Mouse (Mus musculus): Measurements from ENCODE around the gene Mrpl49.

The Mrpl49 gene

GRCm38 (mm10) chr19:6037695-6038094 lies 19.9 kb downstream of the Mrpl49 start:
- DNase-seq (ENCODE audit: low spot score): no peak

DNA sequence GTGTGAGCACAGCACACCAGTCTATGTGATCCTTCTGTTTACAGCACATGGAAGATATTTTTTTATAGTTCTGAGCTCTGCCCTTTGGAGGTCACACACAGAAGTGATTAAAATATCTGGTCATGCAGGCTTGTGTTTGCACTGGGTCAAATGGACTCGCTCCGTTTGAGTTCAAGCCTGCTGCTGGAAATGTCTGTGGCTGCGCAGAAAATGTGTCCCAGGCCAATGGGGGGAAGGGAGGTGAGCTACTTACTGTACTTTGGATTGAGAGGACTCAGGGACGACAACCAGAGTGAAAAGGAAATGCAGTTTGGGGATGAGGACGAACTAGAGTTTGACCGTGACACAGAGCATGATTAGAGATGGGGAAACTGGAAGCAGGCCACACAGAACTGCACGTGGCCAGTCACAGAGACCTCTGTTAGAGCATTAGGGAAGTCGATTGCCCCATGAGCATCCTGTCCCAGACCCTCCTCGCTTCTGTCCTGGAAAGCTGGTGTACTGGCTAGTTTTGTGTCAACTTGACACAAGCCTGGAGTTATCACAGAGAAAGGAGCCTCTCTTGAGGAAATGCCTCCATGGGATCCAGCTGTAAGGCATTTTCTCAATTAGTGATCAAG lies 21.5 kb downstream of the Mrpl49 start:
- no peak for DNase-seq (ENCODE audit: low spot score)

DNA sequence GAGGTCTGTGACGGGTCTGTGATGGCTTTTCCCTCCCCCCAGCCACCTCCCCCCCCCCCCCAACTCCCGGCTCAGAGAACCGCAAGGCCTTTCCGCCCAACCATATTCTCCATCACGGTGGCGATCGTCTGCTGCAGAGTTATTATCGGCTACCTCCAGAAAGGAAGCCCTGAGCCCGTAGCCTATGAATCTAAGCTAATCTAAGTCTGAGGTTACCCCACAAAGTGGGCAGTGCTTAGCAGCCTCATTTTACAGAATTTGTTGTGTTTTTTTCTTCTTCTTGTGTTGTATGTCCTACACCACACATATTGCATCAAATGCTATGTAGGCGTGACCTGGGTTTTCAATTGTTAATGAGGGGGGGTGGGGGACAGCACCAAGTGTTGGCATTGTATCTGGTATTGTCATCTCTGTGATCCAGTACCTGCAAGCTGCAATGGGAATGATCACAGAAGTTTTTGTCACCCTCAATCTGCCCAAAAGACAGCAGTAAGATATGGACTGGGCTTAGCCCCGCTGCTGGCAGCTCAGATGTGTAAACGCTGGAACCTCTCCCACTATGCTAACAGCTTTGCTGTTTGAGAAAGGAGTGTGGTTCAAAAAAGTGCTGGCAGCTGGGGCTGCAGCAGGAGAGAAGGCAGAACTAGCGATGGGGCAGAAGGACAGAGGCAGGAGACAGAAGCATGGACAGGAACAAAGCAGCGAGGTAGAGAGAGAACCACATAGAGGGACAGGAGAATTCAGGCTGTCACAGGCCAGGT lies 26.9 kb downstream of the Mrpl49 start:
- DNase-seq (ENCODE audit: low spot score): no peak

DNA sequence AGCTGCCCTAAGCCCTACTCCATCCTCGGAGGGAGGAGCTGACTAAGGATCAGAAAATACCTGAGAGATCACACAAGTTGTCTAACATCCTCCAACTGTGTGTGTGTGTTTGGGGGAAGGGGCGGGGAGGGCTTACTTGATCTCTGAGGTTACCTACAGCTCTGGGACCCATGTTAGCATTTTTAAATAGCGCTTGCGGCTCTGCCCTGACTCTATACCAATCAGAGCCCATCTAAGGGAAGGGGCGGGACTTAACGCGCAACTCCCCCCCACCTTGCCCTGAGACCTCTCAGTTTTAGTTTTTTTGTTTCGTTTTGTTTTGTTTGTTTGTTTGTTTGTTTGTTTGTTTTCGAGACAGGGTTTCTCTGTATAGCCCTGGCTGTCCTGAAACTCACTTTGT lies 28.2 kb downstream of the Mrpl49 start:
- no peak for DNase-seq (ENCODE audit: low spot score)

GRCm38 (mm10) chr19:6028991-6029390 lies 28.6 kb downstream of the Mrpl49 start:
- no peak for DNase-seq (ENCODE audit: low spot score)

DNA sequence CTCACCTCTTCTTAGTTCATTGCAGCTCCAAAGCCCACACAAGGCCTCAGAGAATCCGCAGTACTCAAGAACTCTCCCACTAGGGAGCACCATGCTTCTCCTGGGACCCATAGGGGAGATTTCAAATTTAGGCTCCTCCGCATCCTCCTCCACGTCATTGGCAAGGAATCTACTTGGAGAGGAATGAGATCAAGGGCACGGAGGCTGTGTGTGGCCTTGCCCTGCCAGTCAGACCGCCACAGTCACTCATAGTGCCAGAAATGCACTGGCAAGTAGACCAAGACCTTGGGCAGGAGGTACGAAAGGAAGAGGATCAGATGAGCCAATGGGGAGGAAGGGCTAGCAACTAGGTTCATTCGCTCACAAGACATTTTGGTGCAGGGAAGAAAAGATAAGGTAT lies 33.7 kb downstream of the Mrpl49 start:
- DNase-seq (ENCODE audit: low spot score): no peak

- DNase-seq (ENCODE audit: low spot score): no peak
Measured at GRCm38 (mm10) chr19:6023059-6023458, 34.5 kb downstream of the Mrpl49 start.

DNA sequence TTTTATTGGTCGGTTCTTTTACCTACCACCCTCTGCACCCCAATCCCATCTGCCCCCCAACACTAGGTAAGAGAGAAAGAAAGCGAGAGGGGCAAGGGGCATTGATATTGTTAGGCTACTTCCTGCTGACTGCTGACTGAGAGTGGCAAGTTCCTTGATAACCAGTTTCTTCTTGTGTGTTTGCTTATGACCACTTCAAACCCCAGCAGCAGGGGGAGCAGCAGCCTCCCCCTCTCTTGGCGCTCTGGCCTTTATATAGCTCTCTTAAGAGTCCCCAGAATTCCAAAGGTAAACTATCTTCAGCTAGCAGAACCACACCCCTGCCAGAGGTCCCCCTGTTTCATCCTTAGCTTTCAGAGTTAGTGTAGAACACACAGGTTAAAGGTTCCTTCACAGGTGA lies 37.3 kb downstream of the Mrpl49 start:
- DNase-seq (ENCODE audit: low spot score): no peak

DNA sequence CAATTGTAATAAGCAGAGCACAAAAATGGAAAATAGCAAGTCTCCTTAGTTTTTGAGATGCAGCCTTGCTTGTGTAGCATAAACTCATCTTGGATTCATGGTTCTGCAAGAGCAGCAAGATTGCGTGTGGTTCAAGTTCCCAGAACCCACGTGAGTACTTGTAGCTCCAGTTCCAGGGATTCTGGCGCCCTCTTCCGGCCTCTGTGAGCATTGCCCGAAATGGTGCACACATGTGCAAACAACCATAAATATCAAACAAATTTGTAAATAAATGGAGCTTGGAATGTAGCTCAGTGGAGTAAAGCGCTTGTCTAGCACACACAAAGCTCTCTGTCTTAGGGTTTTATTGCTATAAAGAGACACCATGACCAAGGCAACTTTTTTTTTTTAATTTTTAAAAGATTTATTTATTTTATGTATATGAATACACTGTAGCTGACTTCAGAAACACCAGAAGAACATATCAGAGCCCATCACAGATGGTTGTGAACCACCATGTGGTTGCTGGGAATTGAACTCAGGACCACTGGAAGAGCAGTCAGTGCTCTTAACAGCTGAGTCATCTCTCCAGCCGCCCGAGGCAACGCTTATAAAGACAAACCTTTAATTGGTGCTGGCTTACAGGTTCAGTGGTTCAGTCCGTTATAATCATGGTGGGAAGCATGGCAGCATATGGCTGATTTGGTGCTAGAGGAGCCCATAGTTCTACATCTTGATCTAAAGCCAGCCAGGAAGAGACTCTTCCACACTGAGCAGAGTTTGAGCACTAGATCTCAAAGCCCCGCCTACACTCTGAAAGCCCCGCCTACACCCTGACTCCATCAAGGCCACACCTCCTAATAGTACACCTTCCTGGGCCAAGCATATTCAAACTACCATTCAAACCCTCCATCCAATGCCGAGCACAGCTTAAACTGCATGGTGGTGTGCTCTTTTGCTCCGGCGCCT lies 39.2 kb downstream of the Mrpl49 start:
- DNase-seq (ENCODE audit: low spot score): peak; percentile 75

DNA sequence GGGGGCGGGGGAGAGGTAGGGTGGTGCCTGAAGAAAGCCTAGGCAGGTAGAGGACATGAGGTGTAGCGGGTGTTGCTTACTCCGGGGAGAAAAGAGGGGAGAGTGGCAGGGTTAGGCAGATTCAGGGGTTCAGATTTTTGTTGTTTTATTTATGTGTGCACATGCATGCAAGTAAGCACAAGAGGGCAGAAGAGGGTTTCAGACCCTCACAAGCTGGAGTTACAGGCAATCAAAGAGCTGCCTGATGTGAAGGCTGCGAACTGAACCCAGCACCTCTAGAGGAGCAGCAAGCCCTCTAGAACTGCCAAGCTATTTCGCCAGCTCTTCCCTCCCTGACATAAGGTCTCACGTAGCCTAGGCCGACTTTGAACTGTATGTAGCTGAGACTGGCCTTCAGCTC lies 41.1 kb downstream of the Mrpl49 start:
- no peak for DNase-seq (ENCODE audit: low spot score)

DNA sequence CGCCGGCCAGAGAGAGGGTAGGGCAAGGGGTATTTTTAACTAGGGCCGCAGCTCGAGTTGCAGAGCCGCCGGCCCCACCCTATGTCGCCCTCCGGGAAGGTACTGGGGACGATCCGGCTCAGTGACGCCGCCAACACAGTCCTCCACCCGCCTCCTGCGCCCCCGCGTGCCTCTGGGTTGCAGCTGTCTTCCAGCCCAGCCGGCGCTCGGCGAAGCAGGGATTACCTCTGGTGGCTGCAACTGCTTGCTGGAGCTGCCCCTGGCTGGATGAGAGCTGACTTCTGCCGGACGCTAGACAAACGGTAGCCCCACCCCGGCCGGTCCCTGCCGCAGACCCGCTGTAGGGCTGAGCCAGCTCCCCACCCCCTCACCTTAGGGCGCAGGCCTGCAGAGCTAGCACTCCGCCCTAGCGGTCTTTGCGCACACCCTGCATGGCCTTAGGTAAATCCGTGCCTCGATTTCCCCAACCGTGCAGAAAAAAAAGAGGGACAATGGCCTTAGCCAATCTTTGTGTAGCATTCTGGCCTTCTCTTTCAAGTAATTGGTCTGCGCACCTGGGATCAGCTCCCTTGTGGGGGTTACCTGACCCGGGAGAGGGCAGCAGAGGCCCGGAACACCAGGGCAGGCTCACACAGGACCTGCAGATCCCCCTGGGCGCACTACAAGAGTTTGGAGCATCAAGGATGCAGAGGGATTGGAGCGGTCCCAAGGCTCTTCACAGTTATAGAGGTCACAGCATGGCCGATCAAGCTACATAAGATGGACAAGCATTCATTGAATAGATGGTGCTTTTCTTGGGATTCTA lies 41.9 kb downstream of the Mrpl49 start, which contains the start of gene Capn1:
Gene Capn1, minus strand, starts transcription at position 387 of the 805 bp plus-strand sequence.
- DNase-seq (ENCODE audit: low spot score): peak; percentile 82

DNA sequence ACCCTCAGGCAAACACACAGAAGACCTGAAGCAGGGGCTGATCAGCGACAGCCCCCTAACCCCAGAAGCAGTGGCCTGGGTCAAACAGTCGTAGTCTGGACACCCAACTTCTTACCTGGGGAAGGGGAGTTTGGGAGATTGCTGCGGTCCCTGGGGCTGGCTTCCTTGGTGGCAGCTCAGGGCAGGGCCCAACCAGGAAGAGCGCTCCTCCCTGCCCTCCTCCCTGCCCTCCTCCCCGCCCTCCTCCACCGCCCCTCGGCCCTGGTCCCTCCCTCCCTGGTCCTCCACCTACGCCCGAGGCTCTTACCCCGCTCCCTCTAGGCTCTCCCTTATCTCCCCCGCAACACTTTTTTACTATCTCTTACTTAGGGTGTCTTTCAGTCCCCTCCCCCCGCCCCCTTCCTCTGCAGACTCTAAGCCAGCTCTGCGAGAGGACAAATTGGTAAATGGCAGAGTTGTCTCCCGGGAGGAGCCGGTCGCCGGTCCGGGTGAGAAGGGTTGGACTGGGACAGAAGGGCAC lies 42.5 kb downstream of the Mrpl49 start:
- peak; percentile 87 for DNase-seq (ENCODE audit: low spot score)

DNA sequence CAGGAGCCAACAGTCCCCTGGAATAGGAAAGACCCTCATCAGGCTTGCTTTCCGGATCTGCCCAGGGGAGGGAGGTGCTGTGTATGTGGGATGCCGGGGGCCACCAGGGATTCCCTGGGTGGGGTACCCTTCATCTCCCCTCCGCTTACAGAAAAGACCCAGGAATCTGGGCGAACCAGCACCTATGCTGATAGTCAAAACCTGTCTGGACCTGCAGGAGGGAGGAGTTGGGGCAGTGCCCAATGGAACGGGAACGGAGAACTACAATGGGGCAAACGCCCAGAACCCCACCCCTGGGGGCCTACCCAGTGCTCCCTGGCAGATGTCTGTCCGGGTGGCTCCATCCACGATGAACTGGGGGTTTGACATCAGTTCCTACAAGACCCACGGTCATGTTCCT lies 43.9 kb downstream of the Mrpl49 start:
- no peak for DNase-seq (ENCODE audit: low spot score)

DNA sequence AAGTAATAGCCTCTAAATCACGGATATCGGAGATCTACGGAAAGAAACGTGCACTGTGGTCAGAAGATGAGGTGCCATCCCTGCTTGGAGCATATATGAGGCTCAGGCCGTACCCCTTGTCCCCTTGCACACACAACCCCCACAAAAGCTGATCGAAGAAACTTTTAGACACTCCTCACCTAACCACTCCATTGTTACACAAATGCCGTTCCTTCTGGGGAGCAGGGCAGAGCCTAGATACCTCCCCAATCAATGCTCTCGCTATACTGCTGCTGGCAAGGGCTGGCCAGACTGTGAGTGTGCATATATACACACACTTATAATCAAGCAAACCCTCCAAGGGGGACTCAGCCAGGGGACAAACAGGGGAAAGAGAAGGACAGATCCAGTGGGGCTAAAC lies 48.4 kb downstream of the Mrpl49 start:
- no peak for DNase-seq (ENCODE audit: low spot score)

DNA sequence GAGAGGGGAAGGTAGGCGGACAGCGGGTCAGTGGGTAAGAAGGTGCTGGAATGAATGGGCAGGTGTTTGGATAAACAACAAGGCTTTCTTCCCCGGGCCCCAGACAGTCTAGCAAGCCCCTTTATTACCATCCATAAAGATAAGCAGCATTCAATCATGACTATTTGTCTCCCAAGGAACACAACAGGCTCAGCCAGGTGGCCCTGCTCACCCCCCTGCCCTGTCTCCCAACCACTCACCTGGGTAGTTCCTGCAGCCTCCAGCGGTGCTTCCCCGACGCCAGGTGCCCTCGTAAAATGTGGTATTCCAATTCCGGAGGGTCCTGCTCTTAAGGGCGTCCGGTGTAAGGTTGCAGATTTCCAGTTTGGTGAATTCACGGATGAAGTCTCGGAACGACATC lies 50.6 kb downstream of the Mrpl49 start:
- no peak for DNase-seq (ENCODE audit: low spot score)

- no peak for DNase-seq (ENCODE audit: low spot score)
Measured at GRCm38 (mm10) chr19:6005541-6005940, 52.0 kb downstream of the Mrpl49 start.
